Mouse (Mus musculus) bone marrow, adult 2 months (tissue): ENCODE measurements around the gene Trmu.

Experiments
- CTCF ChIP-seq: fragments of 200-500 bp; IDR thresholded peaks from 2 replicates; pipeline ENCODE4 v1.5.1; 2011; ENCODE audit warnings: low read length, control low read depth; ENCODE audit not compliant: control insufficient read depth, insufficient read depth
- POLR2A ChIP-seq: fragments of 200-500 bp; IDR thresholded peaks from 2 replicates; pipeline ENCODE4 v1.6.1; 2011; ENCODE audit warnings: low read depth, mild to moderate bottlenecking, control low read depth, low read length, borderline replicate concordance; ENCODE audit not compliant: control insufficient read depth

DNA sequence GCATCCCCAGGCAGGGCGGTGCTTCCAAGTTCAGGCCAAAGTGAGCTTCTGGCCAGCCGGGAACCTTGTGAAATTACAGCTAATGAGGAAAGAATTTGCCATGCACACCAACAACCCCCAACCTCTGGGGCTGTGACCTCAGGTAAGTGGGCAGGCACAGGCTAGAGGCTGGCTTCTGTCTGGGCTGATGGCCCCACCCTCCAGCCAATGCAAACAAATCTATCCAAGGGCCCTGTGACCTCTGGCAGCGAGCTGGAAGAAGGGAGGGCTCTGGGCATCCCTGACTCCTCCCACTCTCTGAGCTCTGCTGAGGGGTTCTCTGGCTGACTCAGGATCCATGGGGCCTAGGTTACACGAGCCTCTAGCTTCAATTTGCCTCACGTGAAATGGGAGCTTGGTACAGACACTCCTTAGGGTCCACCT is 56.5 kb downstream of the Trmu start:
- no peak for TF ChIP-seq POLR2A
- TF ChIP-seq CTCF: no peak
